Mouse (Mus musculus) midbrain, postnatal 0 days (tissue): ENCODE data around the gene Krtcap2. TPM values are rescaled to one million over a fixed set of nuclear protein-coding genes. Genes with fewer than 3 reads are reported as not detected.

Experiments
- ATAC-seq: fragments of 200-750 bp; cut with Nextera tagmentation; 2 replicates; pipeline ENCODE4 v1.8.0; 2017; ENCODE audit warnings: moderate number of reproducible peaks, mild to moderate bottlenecking, moderate TSS enrichment, moderate library complexity; ENCODE audit not compliant: low FRiP score
- DNase-seq: peaks from one replicate; pipeline ENCODE4 v3.0.0-alpha.2; 2015; ENCODE audit warnings: low spot score
- H3K27ac ChIP-seq: fragments of 300-500 bp; sonication (generic); 2 replicates; pipeline ENCODE4 v1.5.1; 2014; ENCODE audit warnings: low read depth, mild to moderate bottlenecking, low read length, mixed read lengths
- H3K27me3 ChIP-seq: fragments of 300-500 bp; sonication (generic); 2 replicates; pipeline ENCODE4 v1.6.1; 2014; ENCODE audit warnings: low read length, control low read depth, mixed read lengths; ENCODE audit not compliant: insufficient read depth
- H3K36me3 ChIP-seq: fragments of 300-500 bp; sonication (generic); 2 replicates; pipeline ENCODE4 v1.6.1; 2014; ENCODE audit warnings: low read length, control low read depth, mixed read lengths; ENCODE audit not compliant: insufficient read depth
- H3K4me1 ChIP-seq: fragments of 300-500 bp; sonication (generic); 2 replicates; pipeline ENCODE4 v1.6.1; 2014; ENCODE audit warnings: mild to moderate bottlenecking, control low read depth, antibody characterized with exemption, low read length, mixed read lengths; ENCODE audit not compliant: insufficient read depth
- H3K4me2 ChIP-seq: fragments of 300-500 bp; sonication (generic); 2 replicates; pipeline ENCODE4 v1.6.1; 2014; ENCODE audit warnings: low read depth, mild to moderate bottlenecking, low read length, mixed read lengths; ENCODE audit not compliant: poor library complexity, severe bottlenecking
- H3K4me3 ChIP-seq: fragments of 300-500 bp; sonication (generic); 2 replicates; pipeline ENCODE4 v1.5.1; 2014; ENCODE audit warnings: low read depth, mild to moderate bottlenecking, low read length, moderate library complexity
- H3K9ac ChIP-seq: fragments of 300-500 bp; sonication (generic); replicated peaks from 2 replicates; pipeline ENCODE4 v1.6.1; 2014; ENCODE audit warnings: mild to moderate bottlenecking, low read length, moderate library complexity, mixed read lengths; ENCODE audit not compliant: poor library complexity, severe bottlenecking
- H3K9me3 ChIP-seq: fragments of 300-500 bp; sonication (generic); 2 replicates; pipeline ENCODE4 v1.6.1; 2016; ENCODE audit warnings: low read length, control low read depth
- CTCF ChIP-seq: IDR thresholded peaks from 2 replicates; pipeline ENCODE4 v1.5.1; 2016; ENCODE audit warnings: antibody characterized with exemption, mild to moderate bottlenecking
- WGBS: fragments of 180-500 bp; shearing (Covaris S2); extraction: QIAGEN DNeasy Blood & Tissue Kit; methylation state at CpG from one replicate; pipeline ENCODE4 v1.1.7; 2014; 5-methylcytosine and 5-hydroxymethylcytosine counted together
- polyA plus RNA-seq: library from polyadenylated mRNA; unstranded; fragments of >200 nt; fragmentation: Nextera tagmentation; extraction: Ambion mirVana; gene quantifications from 2 replicates; pipeline ENCODE4 v1.2.1, GENCODE M21; 2015
- total RNA-seq: library from RNA; depleted of rRNA; stranded (reverse); fragments of >200 nt; gene quantifications from 2 replicates; pipeline ENCODE4 v1.2.3, GENCODE M21; 2014; rRNA removed

Gene Krtcap2
- total RNA-seq: 74.7 and 93.9 TPM in 2 replicates
- 219 TPM in 2 replicates for polyA plus RNA-seq

DNA sequence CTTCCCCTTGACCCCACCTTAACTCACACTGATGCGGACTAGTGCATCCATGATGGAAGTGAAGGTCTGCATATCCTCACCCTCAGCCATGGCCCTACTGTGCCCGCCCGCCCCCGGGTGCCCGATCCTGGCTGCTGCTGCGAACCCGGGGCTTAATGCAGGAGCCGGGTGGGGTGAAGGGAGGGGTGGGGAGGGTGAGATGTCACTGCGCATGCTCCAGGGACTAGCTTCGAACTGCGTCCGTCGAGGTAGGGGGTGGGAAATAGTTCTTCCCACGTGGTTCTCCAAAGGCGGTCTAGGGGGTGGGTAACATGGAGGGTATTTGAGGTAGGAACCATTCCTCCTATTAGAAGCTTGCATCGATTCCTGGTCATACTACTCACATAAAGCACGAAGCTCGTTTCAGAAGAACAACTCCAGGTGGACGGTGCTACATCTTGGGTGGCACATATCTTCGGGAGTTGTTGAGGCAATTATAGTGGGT lies at the start of gene Krtcap2:
Krtcap2 (plus strand) TSS at position 279 of the 484 bp plus-strand sequence.
- Histone ChIP-seq H3K9me3 (no peaks in the 10 kb centered on the region), H3K4me3 (peak within 1 kb of the TSS; percentile 70), H3K36me3 (peaks cover 23% of the 10 kb centered on the region), H3K4me1 (peaks cover 12% of the 10 kb centered on the region; the same call in 1 of the 2 replicates), H3K4me2 (peak within 1 kb of the TSS; percentile 92), H3K9ac (peak within 1 kb of the TSS; percentile 93), H3K27ac (peak within 1 kb of the TSS; percentile 97), H3K27me3 (no peaks in the 10 kb centered on the region)
- TF ChIP-seq CTCF: no peak
- peak; percentile 79 for ATAC-seq
- peak; percentile 94 for DNase-seq
- WGBS: under 1% methylated on average over 20 of the region's 20 CpGs

DNA sequence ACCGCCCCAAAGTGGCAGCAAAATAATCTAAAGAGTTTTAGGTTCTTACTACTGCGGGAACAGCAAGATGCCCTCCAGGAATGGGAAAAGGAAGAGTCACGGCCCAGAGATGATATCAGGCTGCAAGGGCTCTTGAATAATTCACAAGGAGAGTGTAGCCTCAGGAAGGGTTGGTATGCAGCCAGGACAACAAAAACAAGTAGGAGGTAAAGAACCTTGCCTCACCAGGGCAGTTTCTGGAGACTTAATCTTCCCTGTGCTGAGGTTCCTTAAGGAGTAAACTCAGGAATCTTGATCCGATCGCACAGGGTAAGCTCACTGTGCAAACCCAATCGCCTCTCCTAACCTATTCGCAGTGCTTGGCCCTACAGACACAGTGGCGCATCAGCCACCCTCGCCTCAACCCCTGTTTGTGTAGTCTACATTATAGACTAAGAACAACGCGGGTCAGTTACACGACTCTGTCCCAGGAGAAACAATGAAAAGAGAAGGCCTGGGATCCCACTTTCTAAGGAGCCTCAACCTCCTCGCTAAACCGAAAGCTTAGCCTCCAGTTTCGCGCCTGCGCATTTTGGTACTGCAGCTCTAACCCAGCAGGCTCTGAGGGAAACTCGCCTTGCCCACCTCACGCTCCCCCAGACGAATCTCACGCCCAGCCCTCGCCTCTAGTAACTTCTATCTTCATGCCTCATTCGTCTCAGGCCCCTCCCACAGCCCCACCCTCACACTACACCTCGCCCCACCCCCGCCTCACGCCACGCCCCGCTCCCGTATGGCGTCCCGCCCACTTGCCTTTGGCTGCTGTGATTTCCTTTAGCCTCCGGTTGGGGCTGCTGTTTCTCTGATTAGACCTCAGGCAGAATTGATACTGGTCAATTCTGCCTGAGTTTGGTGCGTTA lies 49.5 kb upstream of the Krtcap2 start:
- H3K9ac ChIP-seq: peak overlapping the region; percentile 48
- H3K36me3 ChIP-seq: no peaks in the 10 kb centered on the region
- WGBS: 5% methylated on average over 32 of the region's 33 CpGs
- peak overlapping the region; percentile 28 for H3K4me3 ChIP-seq
- no peaks in the 10 kb centered on the region for H3K4me1 ChIP-seq
- peak overlapping the region; percentile 55; the same call in 1 of the 2 replicates for H3K27ac ChIP-seq
- no peaks in the 10 kb centered on the region for H3K9me3 ChIP-seq
- H3K4me2 ChIP-seq: peak overlapping the region; percentile 47
- peak; percentile 92 for ATAC-seq
- H3K27me3 ChIP-seq: no peaks in the 10 kb centered on the region
- DNase-seq: peak; percentile 91
- peak; percentile 65 for TF ChIP-seq CTCF

DNA sequence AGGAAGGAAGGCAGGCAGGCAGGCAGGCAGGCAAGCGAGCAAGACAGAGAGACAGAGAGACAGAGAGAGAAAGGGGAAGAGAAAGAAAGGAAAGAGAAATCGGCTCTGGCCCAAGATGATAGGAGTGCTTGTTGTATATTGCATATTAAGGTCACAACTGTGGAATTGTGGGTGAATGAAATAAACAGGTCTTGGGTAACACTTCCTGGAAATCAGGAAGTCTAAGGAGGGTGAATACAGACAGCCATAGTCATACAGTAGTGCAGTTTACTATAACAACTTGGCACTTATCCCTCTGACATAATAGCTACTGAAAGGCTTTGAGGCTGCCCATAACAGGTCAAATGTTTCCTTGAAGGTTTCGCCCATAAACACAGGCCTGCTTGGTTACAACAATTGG lies 45.9 kb upstream of the Krtcap2 start:
- WGBS: 72% methylated on average over 3 of the region's 3 CpGs
- Histone ChIP-seq H3K27me3 (no peaks in the 10 kb centered on the region), H3K4me3 (no peak overlapping the region), H3K4me1 (peaks cover 4% of the 10 kb centered on the region; the same call in 1 of the 2 replicates), H3K4me2 (no peak overlapping the region), H3K36me3 (no peaks in the 10 kb centered on the region), H3K27ac (no peak overlapping the region), H3K9me3 (no peaks in the 10 kb centered on the region), H3K9ac (no peak overlapping the region)
- no peak for TF ChIP-seq CTCF
- no peak for ATAC-seq
- no peak for DNase-seq

DNA sequence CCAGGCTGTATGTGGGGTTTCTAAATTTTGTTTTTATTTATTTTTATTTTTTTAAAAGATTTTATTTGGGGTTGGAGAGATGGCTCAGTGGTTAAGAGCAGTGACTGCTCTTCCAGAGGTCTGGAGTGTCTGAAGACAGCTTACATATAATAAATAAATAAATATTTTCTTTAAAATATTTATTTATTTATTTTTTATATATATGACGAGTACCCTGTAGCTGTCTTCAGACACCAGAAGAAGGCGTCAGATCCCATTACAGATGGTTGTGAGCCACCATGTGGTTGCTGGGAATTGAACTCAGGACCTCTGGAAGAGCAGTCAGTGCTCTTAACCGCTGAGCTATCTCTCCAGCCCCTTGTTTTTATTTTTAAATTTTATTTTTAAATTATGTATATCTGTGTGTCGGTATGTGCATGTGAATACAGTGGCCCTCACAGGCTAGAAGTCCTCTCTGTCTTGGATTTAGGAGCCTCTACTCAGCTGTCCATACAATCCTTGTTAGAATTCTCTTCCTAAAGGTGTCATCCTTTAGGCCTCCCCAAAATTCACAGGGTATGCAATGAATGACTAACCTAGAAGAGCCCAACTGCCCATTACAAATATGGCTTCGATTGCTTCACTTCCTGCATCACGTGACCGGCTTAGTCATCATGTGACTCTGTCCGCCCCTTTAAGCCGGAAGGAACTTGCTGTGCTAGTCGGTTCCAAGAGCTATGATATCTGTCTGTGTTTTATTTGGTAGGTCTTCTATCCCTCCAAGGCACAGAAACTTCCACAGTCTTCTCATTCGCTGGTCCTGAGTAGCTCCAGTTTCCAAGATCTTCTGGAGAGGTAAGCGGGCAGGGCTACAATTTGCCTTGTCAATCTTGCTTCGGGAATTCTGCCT lies 43.3 kb upstream of the Krtcap2 start, which contains the start of gene Gba:
Gba (plus strand) TSS at position 676 of the 889 bp plus-strand sequence.
- H3K9ac ChIP-seq: peak within 1 kb of the TSS; percentile 72
- H3K4me2 ChIP-seq: peak within 1 kb of the TSS; percentile 74
- 23% methylated on average over 13 of the region's 13 CpGs for WGBS
- TF ChIP-seq CTCF: no peak
- peaks cover 20% of the 10 kb centered on the region for H3K36me3 ChIP-seq
- ATAC-seq: peak; percentile 83
- no peaks in the 10 kb centered on the region for H3K9me3 ChIP-seq
- H3K27me3 ChIP-seq: no peaks in the 10 kb centered on the region
- H3K4me3 ChIP-seq: peak within 1 kb of the TSS; percentile 50
- peak; percentile 96 for DNase-seq
- peak within 1 kb of the TSS; percentile 72 for H3K27ac ChIP-seq
- H3K4me1 ChIP-seq: peaks cover 4% of the 10 kb centered on the region; the same call in 1 of the 2 replicates

- Histone ChIP-seq H3K36me3 (peaks cover 26% of the 10 kb centered on the region), H3K9ac (peak overlapping the region; percentile 72), H3K27ac (peak overlapping the region; percentile 72), H3K27me3 (no peaks in the 10 kb centered on the region), H3K4me3 (peak overlapping the region; percentile 50), H3K4me2 (peak overlapping the region; percentile 74), H3K4me1 (peaks cover 4% of the 10 kb centered on the region; the same call in 1 of the 2 replicates), H3K9me3 (no peaks in the 10 kb centered on the region)
- WGBS: 47% methylated on average over 5 of the region's 5 CpGs
- no peak; the same call in 1 of the 2 replicates for ATAC-seq
- no peak for TF ChIP-seq CTCF
- no peak for DNase-seq
Measured at GRCm38 (mm10) chr3:89203142-89203514, 42.6 kb upstream of the Krtcap2 start.
